Mouse (Mus musculus): Measurements from ENCODE around the gene Nup210. TPM values are rescaled to one million over a fixed set of nuclear protein-coding genes. Genes with fewer than 3 reads are reported as not detected.

Gene Nup210
- total and polyA plus RNA-seq, 3 experiments, result 46.3 to 394 (median 71.5) TPM

DNA sequence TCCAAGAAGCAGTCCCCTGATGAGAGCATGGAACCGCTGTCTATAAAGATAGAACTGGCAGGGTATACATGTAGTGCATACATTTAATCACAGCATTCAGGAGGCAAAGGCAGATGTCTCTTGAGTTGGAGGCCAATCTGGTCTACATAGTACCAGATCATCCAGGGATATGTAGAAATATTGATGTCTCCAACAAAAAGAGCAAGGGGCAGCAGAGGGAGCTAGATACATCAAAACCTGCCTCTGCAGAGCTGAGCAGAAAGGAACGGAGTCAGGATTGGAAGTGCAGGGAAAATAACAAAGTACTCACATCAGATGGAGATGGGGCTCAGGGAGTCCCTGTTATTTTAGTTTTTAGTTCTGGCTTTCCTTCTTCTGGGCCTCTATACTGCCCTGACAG lies 48.0 kb upstream of the Nup210 start:
- no peaks in the 10 kb centered on the region for H3K9me3 ChIP-seq (replicated peaks; ENCODE audit: insufficient read depth, low read length)
- DNase-seq (ENCODE audit: low read depth, low spot score), result no peak
- H3K79me2 ChIP-seq (ENCODE audit: control insufficient read depth, insufficient read depth, low read length, poor library complexity), result no peaks in the 10 kb centered on the region; the same call in 1 of the 2 replicates
- TF ChIP-seq ETS1 (IDR thresholded peaks at IDR 0.05; ENCODE audit: low read depth, low read length), result no peak
- peak in 1 of 3 experiments; percentile 13; a peak in 1 of 6 replicates for TF ChIP-seq CTCF (IDR thresholded peaks at IDR 0.05 in 2 of 3, conservative IDR thresholded peaks at IDR 0.05 in 1 of 3; ENCODE audit: control insufficient read depth in 1 of 3, insufficient read depth in 1 of 3, low read depth in 2 of 3, low read length in 3 of 3, poor library complexity in 1 of 3, severe bottlenecking in 1 of 3)
- peaks cover 13 to 18% of the 10 kb centered on the region in 2 experiments for H3K4me1 ChIP-seq (ENCODE audit: control insufficient read depth in 1 of 2, insufficient read depth in 2 of 2, low read length in 2 of 2)
- peaks cover 0 to 12% of the 10 kb centered on the region in 2 experiments; a peak in 2 of 4 replicates for H3K36me3 ChIP-seq (ENCODE audit: control insufficient read depth in 1 of 2, insufficient read depth in 2 of 2, low read length in 2 of 2)
- H3K27ac ChIP-seq (ENCODE audit: control insufficient read depth, low read depth, low read length), result no peak overlapping the region
- no peak overlapping the region for H3K4me3 ChIP-seq (ENCODE audit: control insufficient read depth in 1 of 2, insufficient read depth in 1 of 2, low read depth in 2 of 2, low read length in 2 of 2)
- no peaks in the 10 kb centered on the region for H3K27me3 ChIP-seq (ENCODE audit: control insufficient read depth in 1 of 2, insufficient read depth in 2 of 2, low read length in 2 of 2)
- no peak overlapping the region for H3K9ac ChIP-seq (ENCODE audit: control insufficient read depth, low read depth, low read length, poor library complexity, severe bottlenecking)

DNA sequence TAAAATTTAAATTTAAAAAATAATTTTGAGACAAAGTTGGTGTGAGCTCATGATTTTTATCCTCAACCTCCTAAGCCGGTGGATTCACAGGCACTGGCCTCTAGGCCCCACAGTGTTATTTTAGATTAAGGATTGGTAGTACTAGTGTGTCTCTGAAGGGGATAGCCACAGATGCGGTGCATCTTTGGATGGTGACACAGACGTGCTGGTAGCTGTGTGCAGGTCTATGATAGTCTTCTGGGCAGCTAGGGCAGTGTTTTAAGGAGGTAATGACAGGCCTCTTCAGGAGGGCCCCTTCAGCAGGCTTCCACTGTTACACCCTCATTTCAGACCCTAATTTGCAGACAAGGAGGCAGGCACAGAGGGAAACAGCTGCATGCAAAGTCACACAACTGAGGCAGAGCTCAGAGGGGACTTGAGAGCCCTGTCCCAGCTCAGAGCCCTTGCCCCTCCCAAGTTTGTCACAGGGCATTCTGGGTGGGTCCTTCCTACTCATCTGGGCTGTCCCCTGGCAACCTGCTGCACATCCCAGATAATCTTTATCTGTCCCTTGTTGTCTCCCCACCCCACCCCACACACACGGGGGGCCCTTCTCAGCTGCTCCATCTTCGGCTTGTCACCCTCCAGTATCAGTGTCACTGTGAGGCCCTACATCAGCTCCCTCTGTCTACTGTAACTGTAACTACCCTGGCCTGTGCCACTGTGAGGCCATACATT lies 46.7 kb upstream of the Nup210 start:
- H3K4me1 ChIP-seq (ENCODE audit: control insufficient read depth in 1 of 2, insufficient read depth in 2 of 2, low read length in 2 of 2), result peaks cover 13 to 18% of the 10 kb centered on the region in 2 experiments
- no peaks in the 10 kb centered on the region; the same call in 1 of the 2 replicates for H3K79me2 ChIP-seq (ENCODE audit: control insufficient read depth, insufficient read depth, low read length, poor library complexity)
- H3K9ac ChIP-seq (ENCODE audit: control insufficient read depth, low read depth, low read length, poor library complexity, severe bottlenecking), result peak overlapping the region; percentile 34
- no peaks in the 10 kb centered on the region for H3K9me3 ChIP-seq (replicated peaks; ENCODE audit: insufficient read depth, low read length)
- DNase-seq (ENCODE audit: low read depth, low spot score), result peak; percentile 84
- no peaks in the 10 kb centered on the region for H3K27me3 ChIP-seq (ENCODE audit: control insufficient read depth in 1 of 2, insufficient read depth in 2 of 2, low read length in 2 of 2)
- H3K36me3 ChIP-seq (ENCODE audit: control insufficient read depth in 1 of 2, insufficient read depth in 2 of 2, low read length in 2 of 2), result peaks cover 0 to 12% of the 10 kb centered on the region in 2 experiments; a peak in 2 of 4 replicates
- peak overlapping the region; percentile 80 for H3K27ac ChIP-seq (ENCODE audit: control insufficient read depth, low read depth, low read length)
- H3K4me3 ChIP-seq (ENCODE audit: control insufficient read depth in 1 of 2, insufficient read depth in 1 of 2, low read depth in 2 of 2, low read length in 2 of 2), result no peak overlapping the region
- TF ChIP-seq MAX (IDR thresholded peaks at IDR 0.05; ENCODE audit: low read length) (no peak), ZMIZ1 (IDR thresholded peaks at IDR 0.05; ENCODE audit: low read depth, low read length) (peak; percentile 32; the same call in 1 of the 2 replicates), MAZ (IDR thresholded peaks at IDR 0.05; ENCODE audit: low read depth, low read length) (peak; percentile 80; the same call in 1 of the 2 replicates), SMC3 (IDR thresholded peaks at IDR 0.05; ENCODE audit: low read depth, low read length) (no peak), POLR2A (IDR thresholded peaks at IDR 0.05; ENCODE audit: control insufficient read depth in 1 of 2, insufficient read depth in 1 of 2, low read depth in 1 of 2, low read length in 2 of 2, poor library complexity in 1 of 2) (peak in 1 of 2 experiments; percentile 38; a peak in 1 of 4 replicates), HCFC1 (IDR thresholded peaks at IDR 0.05; ENCODE audit: low read depth, low read length) (no peak), GATA1 (IDR thresholded peaks at IDR 0.05; ENCODE audit: low read depth, low read length) (peak; percentile 80), ZNF384 (IDR thresholded peaks at IDR 0.05; ENCODE audit: low read depth, low read length) (no peak), EP300 (IDR thresholded peaks at IDR 0.05; ENCODE audit: low read depth in 1 of 2, low read length in 2 of 2) (peak; percentile 51 to 84), TBP (IDR thresholded peaks at IDR 0.05; ENCODE audit: low read depth, low read length) (no peak), TAL1 (IDR thresholded peaks at IDR 0.05; ENCODE audit: low read length) (peak; percentile 88), ELF1 (IDR thresholded peaks at IDR 0.05; ENCODE audit: low read depth, low read length) (no peak), ETS1 (IDR thresholded peaks at IDR 0.05; ENCODE audit: low read depth, low read length) (peak; percentile 76), SIN3A (IDR thresholded peaks at IDR 0.05; ENCODE audit: low read length) (peak; percentile 45; the same call in 1 of the 2 replicates), BHLHE40 (IDR thresholded peaks at IDR 0.05; ENCODE audit: borderline replicate concordance, low read depth, low read length) (0 out of 2 replicates have a peak, but pooled peaks have one; percentile 22), CTCF (IDR thresholded peaks at IDR 0.05 in 2 of 3, conservative IDR thresholded peaks at IDR 0.05 in 1 of 3; ENCODE audit: control insufficient read depth in 1 of 3, insufficient read depth in 1 of 3, low read depth in 2 of 3, low read length in 3 of 3, poor library complexity in 1 of 3, severe bottlenecking in 1 of 3) (peak in 1 of 3 experiments; percentile 26; a peak in 1 of 6 replicates), TCF12 (IDR thresholded peaks at IDR 0.05; ENCODE audit: low read depth, low read length) (peak; percentile 88), USF2 (IDR thresholded peaks at IDR 0.05; ENCODE audit: borderline replicate concordance in 1 of 2, insufficient read depth in 1 of 2, low read depth in 1 of 2, low read length in 2 of 2) (no peak), RCOR1 (IDR thresholded peaks at IDR 0.05; ENCODE audit: low read depth, low read length) (peak; percentile 68; the same call in 1 of the 2 replicates)
